9 mouse cellular contexts compared by ENCODE assay signal in the genomic region with DNA sequence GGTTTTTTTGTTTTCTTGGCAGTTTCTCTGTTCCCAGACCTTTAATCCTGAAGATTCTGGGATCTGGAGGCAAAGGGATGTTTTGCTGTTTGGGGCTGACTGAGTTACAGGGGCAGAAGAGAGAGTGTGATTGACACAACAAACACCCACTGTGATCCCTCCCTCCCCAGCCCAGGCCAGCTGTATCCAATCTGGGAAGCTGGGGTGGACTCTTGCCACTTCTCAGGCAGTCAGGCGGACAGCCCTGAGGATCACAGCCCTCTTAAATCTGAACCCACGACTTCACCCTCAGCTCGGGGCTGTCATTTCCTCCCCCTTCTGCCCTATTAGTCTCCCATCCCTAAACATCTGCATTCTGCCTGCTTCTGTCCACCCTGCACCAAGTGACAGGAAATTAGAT. TPM values are rescaled to one million over a fixed set of nuclear protein-coding genes. Genes with fewer than 3 reads are reported as not detected.
DNase-seq lines count a peak whose midpoint lies in the region; ATAC-seq lines count a peak whose summit lies in the region.
"Had no signal": no experiment of that assay in that cellular context is flagged by ENCODE, and none has a peak within 500 bp of the region (broad histone marks: within the 10 kb centered on the region; RNA-seq: fewer than 3 reads in every experiment).

No protein-coding gene starts in this region.

- H3K9ac ChIP-seq in neural tube, embryonic 13.5 days: no peak overlapping the region
- no peak overlapping the region for H3K9ac ChIP-seq in liver, embryonic 12.5 days
- H3K9ac ChIP-seq: limb, embryonic 13.5 days had no signal

- peak; percentile 77 for DNase-seq in heart, embryonic 10.5 days (ENCODE audit: low spot score)
- no peak for DNase-seq in heart, adult 8-10 months (ENCODE audit: low spot score)
- DNase-seq in heart, postnatal 10 days: peak; percentile 61
- peak; percentile 45 for DNase-seq in limb, embryonic 10.5 days (ENCODE audit: low spot score)
- no peak for DNase-seq in adrenal gland, postnatal 25 days

- H3K27ac ChIP-seq in heart, embryonic 10.5 days: peak overlapping the region; percentile 62
- peak overlapping the region; percentile 14 for H3K27ac ChIP-seq in limb, embryonic 10.5 days
- peak overlapping the region; percentile 70 for H3K27ac ChIP-seq in neural tube, embryonic 13.5 days (replicated peaks)
- no peak overlapping the region for H3K27ac ChIP-seq in liver, embryonic 12.5 days
- H3K27ac ChIP-seq: limb, embryonic 13.5 days had no signal

- peaks cover 29% of the 10 kb centered on the region for H3K4me1 ChIP-seq in heart, embryonic 10.5 days
- peaks cover 20% of the 10 kb centered on the region for H3K4me1 ChIP-seq in limb, embryonic 10.5 days
- peaks cover 28% of the 10 kb centered on the region for H3K4me1 ChIP-seq in neural tube, embryonic 13.5 days (replicated peaks)
- 0 out of 2 replicates have a peak, but pooled peaks cover 3% of the 10 kb centered on the region for H3K4me1 ChIP-seq in liver, embryonic 12.5 days

- 25% methylated on average over 3 of the region's 3 CpGs for WGBS in heart, embryonic 10.5 days
- 14% methylated on average over 3 of the region's 3 CpGs for WGBS in limb, embryonic 10.5 days
- 31% methylated on average over 3 of the region's 3 CpGs for WGBS in neural tube, embryonic 13.5 days
- 23% methylated on average over 3 of the region's 3 CpGs for WGBS in liver, embryonic 12.5 days (ENCODE audit: insufficient replicate concordance)

- intact Hi-C loops in heart, postnatal 10 days (cut with DNase I): loop anchor here (5.0 to 10.0 kb wide), 4 partner anchors 177 to 877 kb away; partner anchors contain the start of gene Sh3bp4

- H3K27me3 ChIP-seq in heart, embryonic 10.5 days (ENCODE audit: insufficient read depth, poor library complexity, severe bottlenecking): no peaks in the 10 kb centered on the region
- H3K27me3 ChIP-seq in limb, embryonic 10.5 days (ENCODE audit: low read depth, poor library complexity, severe bottlenecking): no peaks in the 10 kb centered on the region
- no peaks in the 10 kb centered on the region for H3K27me3 ChIP-seq in neural tube, embryonic 13.5 days
- H3K27me3 ChIP-seq in liver, embryonic 12.5 days (replicated peaks): no peaks in the 10 kb centered on the region
- H3K27me3 ChIP-seq: limb, embryonic 13.5 days had no signal

- H3K36me3 ChIP-seq in heart, embryonic 10.5 days: no peaks in the 10 kb centered on the region
- no peaks in the 10 kb centered on the region for H3K36me3 ChIP-seq in limb, embryonic 10.5 days
- no peaks in the 10 kb centered on the region for H3K36me3 ChIP-seq in neural tube, embryonic 13.5 days
- no peaks in the 10 kb centered on the region for H3K36me3 ChIP-seq in liver, embryonic 12.5 days
- H3K36me3 ChIP-seq: limb, embryonic 13.5 days had no signal

- no peak overlapping the region for H3K4me2 ChIP-seq in neural tube, embryonic 13.5 days
- H3K4me2 ChIP-seq in liver, embryonic 12.5 days: no peak overlapping the region
- H3K4me2 ChIP-seq: limb, embryonic 13.5 days had no signal

- H3K4me3 ChIP-seq in heart, embryonic 10.5 days: no peak overlapping the region
- no peak overlapping the region for H3K4me3 ChIP-seq in limb, embryonic 10.5 days
- no peak overlapping the region for H3K4me3 ChIP-seq in neural tube, embryonic 13.5 days
- no peak overlapping the region for H3K4me3 ChIP-seq in liver, embryonic 12.5 days
- H3K4me3 ChIP-seq: limb, embryonic 13.5 days had no signal

- no peaks in the 10 kb centered on the region; the same call in 1 of the 2 replicates for H3K9me3 ChIP-seq in heart, embryonic 10.5 days
- H3K9me3 ChIP-seq in limb, embryonic 10.5 days (replicated peaks): no peaks in the 10 kb centered on the region
- no peaks in the 10 kb centered on the region for H3K9me3 ChIP-seq in neural tube, embryonic 13.5 days
- H3K9me3 ChIP-seq in liver, embryonic 12.5 days (replicated peaks): no peaks in the 10 kb centered on the region

- no peak for ATAC-seq in neural tube, embryonic 13.5 days (ENCODE audit: low read depth)
- ATAC-seq in erythroid progenitor cell, adult 5-6 weeks (replicated peaks; ENCODE audit: low FRiP score, poor library complexity, severe bottlenecking): no peak
- no peak for ATAC-seq in liver, embryonic 12.5 days

RNA-seq across cellular contexts. Expression of gene Arl4c, which starts 55.7 kb away (rescaled TPM):
- 9.2 and 16.0 TPM in 2 replicates for polyA plus RNA-seq in heart, embryonic 10.5 days (2016; fragmentation: Nextera tagmentation; extraction: Ambion mirVana)
- 1 to 10 TPM; 3.5 to 6.6 (median 4.9) TPM for total RNA-seq in heart, adult 8-10 months (2022)
- total RNA-seq in heart, postnatal 10 days (2021): 10 to 100 TPM; 18.8 to 21.0 TPM
- 9.0 and 9.4 TPM in 2 replicates for polyA plus RNA-seq in limb, embryonic 10.5 days (2016; fragmentation: Nextera tagmentation; extraction: Ambion mirVana)
- 38.3 and 39.2 TPM in 2 replicates for polyA plus RNA-seq in neural tube, embryonic 13.5 days (2015; fragmentation: Nextera tagmentation; extraction: Ambion mirVana)
- 2.9 and 4.0 TPM in 2 replicates for total RNA-seq in erythroid progenitor cell, adult 5-6 weeks (2015; ENCODE audit: low replicate concordance)
- total RNA-seq in erythroid progenitor cell, adult 5-6 weeks (2017; ENCODE audit: low replicate concordance): 2.6 and 4.7 TPM in 2 replicates
- 11.0 and 12.0 TPM in 2 replicates for total RNA-seq in adrenal gland, postnatal 25 days (2021)
- polyA plus RNA-seq in liver, embryonic 12.5 days (2016; fragmentation: Nextera tagmentation; extraction: Ambion mirVana): 1.8 and 2.3 TPM in 2 replicates

Comparison
In these comparisons a context has a peak if more than half of its experiments do, and no peak if none do; other contexts are left out.
1. DNase-seq: peak in heart, embryonic 10.5 days (single experiment), heart, postnatal 10 days (2 of 2) and limb, embryonic 10.5 days (single experiment); none in heart, adult 8-10 months (single experiment) and adrenal gland, postnatal 25 days (single experiment).